Comparison of ENCODE assay signal across 21 mouse cellular contexts in genomic region chr16:21074779-21075148, GRCm38 (mm10).
A peak's percentile ranks its signal among the peaks of the same experiment; 100 is the strongest.
DNase-seq lines count a peak whose midpoint lies in the region; ATAC-seq and TF ChIP-seq lines count a peak whose summit lies in the region.
"Had no signal": no experiment of that assay in that cellular context is flagged by ENCODE, and none has a peak within 500 bp of the region (broad histone marks: within the 10 kb centered on the region; RNA-seq: fewer than 3 reads in every experiment).

No protein-coding gene starts in this region.

- TF ChIP-seq CTCF in stomach, postnatal 0 days (IDR thresholded peaks at IDR 0.05; ENCODE audit: low read depth): no peak
- TF ChIP-seq CTCF in kidney, postnatal 0 days (IDR thresholded peaks at IDR 0.05; ENCODE audit: low read depth): no peak
- no peak for TF ChIP-seq CTCF in left cerebral cortex, adult 2 months (IDR thresholded peaks at IDR 0.05)

- no peaks in the 10 kb centered on the region for H3K36me3 ChIP-seq in kidney, embryonic 14.5 days (ENCODE audit: control insufficient read depth, insufficient read depth, low read length)
- H3K36me3 ChIP-seq in stomach, embryonic 15.5 days: no peaks in the 10 kb centered on the region
- no peaks in the 10 kb centered on the region for H3K36me3 ChIP-seq in stomach, postnatal 0 days (ENCODE audit: control insufficient read depth, insufficient read depth, low read length)
- no peaks in the 10 kb centered on the region for H3K36me3 ChIP-seq in kidney, postnatal 0 days (ENCODE audit: insufficient read depth, low read length)
- H3K36me3 ChIP-seq: forebrain, embryonic 10.5 days; G1E; heart, embryonic 13.5 days; midbrain, embryonic 12.5 days had no signal

- no peaks in the 10 kb centered on the region for H3K4me1 ChIP-seq in kidney, embryonic 14.5 days (ENCODE audit: control insufficient read depth, insufficient read depth, low read length)
- no peaks in the 10 kb centered on the region for H3K4me1 ChIP-seq in stomach, embryonic 15.5 days
- H3K4me1 ChIP-seq in stomach, postnatal 0 days (replicated peaks; ENCODE audit: control insufficient read depth, insufficient read depth): no peaks in the 10 kb centered on the region
- no peaks in the 10 kb centered on the region for H3K4me1 ChIP-seq in kidney, postnatal 0 days (replicated peaks; ENCODE audit: insufficient read depth, low read length)
- H3K4me1 ChIP-seq: heart, embryonic 13.5 days; midbrain, embryonic 12.5 days had no signal

- no peak for TF ChIP-seq EP300 in stomach, postnatal 0 days (optimal IDR thresholded peaks at IDR 0.05)

- intact Hi-C loops in left cerebral cortex, adult 2 months (cut with DNase I): loop anchor here (5.0 kb wide), 1 partner anchor 162 kb away; no protein-coding TSS in a partner anchor

- no peak for ATAC-seq in kidney, embryonic 14.5 days (ENCODE audit: low FRiP score, low TSS enrichment)
- ATAC-seq in stomach, embryonic 15.5 days (ENCODE audit: insufficient read depth, low FRiP score, low read depth): no peak
- ATAC-seq in stomach, postnatal 0 days (ENCODE audit: low FRiP score, low TSS enrichment): no peak
- ATAC-seq in kidney, postnatal 0 days (replicated peaks; ENCODE audit: low FRiP score, low read depth): no peak

- no peak overlapping the region; the same call in 1 of the 2 replicates for H3K4me2 ChIP-seq in kidney, embryonic 14.5 days (replicated peaks; ENCODE audit: low read depth, low read length)
- peak overlapping the region; percentile 8; the same call in 1 of the 2 replicates for H3K4me2 ChIP-seq in stomach, embryonic 15.5 days
- H3K4me2 ChIP-seq in stomach, postnatal 0 days (replicated peaks; ENCODE audit: low read depth): no peak overlapping the region
- peak overlapping the region; percentile 35 for H3K4me2 ChIP-seq in kidney, postnatal 0 days (ENCODE audit: low read length)
- H3K4me2 ChIP-seq: heart, embryonic 13.5 days; midbrain, embryonic 12.5 days had no signal

- 51% methylated on average over 5 of the region's 5 CpGs for WGBS in kidney, embryonic 14.5 days
- 58% methylated on average over 5 of the region's 5 CpGs for WGBS in stomach, embryonic 15.5 days
- WGBS in stomach, postnatal 0 days: 50% methylated on average over 5 of the region's 5 CpGs
- 43% methylated on average over 5 of the region's 5 CpGs for WGBS in kidney, postnatal 0 days

- no peak overlapping the region for H3K4me3 ChIP-seq in kidney, embryonic 14.5 days (ENCODE audit: low read length)
- no peak overlapping the region for H3K4me3 ChIP-seq in stomach, embryonic 15.5 days (replicated peaks)
- H3K4me3 ChIP-seq in stomach, postnatal 0 days (ENCODE audit: low read depth, low read length): no peak overlapping the region
- H3K4me3 ChIP-seq in kidney, postnatal 0 days (replicated peaks; ENCODE audit: low read depth, low read length): no peak overlapping the region
- no peak overlapping the region for H3K4me3 ChIP-seq in left cerebral cortex, adult 2 months
- H3K4me3 ChIP-seq: forebrain, embryonic 10.5 days; heart, embryonic 13.5 days; midbrain, embryonic 12.5 days had no signal

- no peaks in the 10 kb centered on the region for H3K9me3 ChIP-seq in kidney, embryonic 14.5 days (ENCODE audit: control insufficient read depth, low read length)
- H3K9me3 ChIP-seq in stomach, embryonic 15.5 days: no peaks in the 10 kb centered on the region
- H3K9me3 ChIP-seq in stomach, postnatal 0 days (ENCODE audit: control insufficient read depth, low read length): no peaks in the 10 kb centered on the region
- no peaks in the 10 kb centered on the region for H3K9me3 ChIP-seq in kidney, postnatal 0 days (replicated peaks; ENCODE audit: low read length)
- H3K9me3 ChIP-seq: forebrain, embryonic 10.5 days; G1E; heart, embryonic 13.5 days; midbrain, embryonic 12.5 days had no signal

- no peaks in the 10 kb centered on the region for H3K27me3 ChIP-seq in kidney, embryonic 14.5 days (ENCODE audit: control insufficient read depth, insufficient read depth, low read length)
- H3K27me3 ChIP-seq in stomach, embryonic 15.5 days (replicated peaks): no peaks in the 10 kb centered on the region
- H3K27me3 ChIP-seq in stomach, postnatal 0 days (ENCODE audit: control insufficient read depth, insufficient read depth, low read length): no peaks in the 10 kb centered on the region
- no peaks in the 10 kb centered on the region for H3K27me3 ChIP-seq in kidney, postnatal 0 days (ENCODE audit: insufficient read depth, low read length)
- H3K27me3 ChIP-seq: CH12.LX; heart, embryonic 13.5 days; midbrain, embryonic 12.5 days; Patski had no signal

- no peak overlapping the region for H3K9ac ChIP-seq in kidney, embryonic 14.5 days (ENCODE audit: low read depth, low read length)
- H3K9ac ChIP-seq in stomach, embryonic 15.5 days: no peak overlapping the region
- H3K9ac ChIP-seq in stomach, postnatal 0 days (ENCODE audit: low read length): no peak overlapping the region
- no peak overlapping the region for H3K9ac ChIP-seq in kidney, postnatal 0 days (ENCODE audit: low read depth, low read length)
- H3K9ac ChIP-seq: heart, embryonic 13.5 days; midbrain, embryonic 12.5 days had no signal

- no peak overlapping the region for H3K27ac ChIP-seq in kidney, embryonic 14.5 days (ENCODE audit: low read depth, low read length)
- no peak overlapping the region for H3K27ac ChIP-seq in stomach, embryonic 15.5 days
- H3K27ac ChIP-seq in stomach, postnatal 0 days (replicated peaks): no peak overlapping the region
- H3K27ac ChIP-seq in kidney, postnatal 0 days: no peak overlapping the region
- H3K27ac ChIP-seq in left cerebral cortex, adult 2 months: no peak overlapping the region
- H3K27ac ChIP-seq: forebrain, embryonic 10.5 days; heart, embryonic 13.5 days; hindbrain, postnatal 0 days; midbrain, embryonic 12.5 days had no signal

- peak; percentile 48 for DNase-seq in kidney, adult 9 months
- no peak for DNase-seq in stomach, postnatal 0 days (ENCODE audit: low spot score)
- DNase-seq in kidney, postnatal 0 days (ENCODE audit: low spot score): peak; percentile 18
- DNase-seq in left cerebral cortex, adult 2 months (ENCODE audit: extremely low spot score in 1 of 2, low spot score in 2 of 2): no peak
- DNase-seq in right cerebral cortex, postnatal 25 days: no peak
- DNase-seq: B cell, adult 2 months; cerebellum, adult 11 months; cerebellum, adult 9-11 months; gastrocnemius, postnatal 14 days; heart, adult 18-20 months; heart, postnatal 14 days; lung, postnatal 14 days had no signal

Comparison
In these comparisons a context has a peak if more than half of its experiments do, and no peak if none do; other contexts are left out.
1. H3K4me2 ChIP-seq: peak in stomach, embryonic 15.5 days (single experiment) and kidney, postnatal 0 days (single experiment); none in kidney, embryonic 14.5 days (single experiment) and stomach, postnatal 0 days (single experiment).
2. DNase-seq: peak in kidney, adult 9 months (single experiment) and kidney, postnatal 0 days (single experiment); none in stomach, postnatal 0 days (single experiment), left cerebral cortex, adult 2 months (0 of 2) and right cerebral cortex, postnatal 25 days (single experiment).